Mouse (Mus musculus): ENCODE results near the gene Ano1. TPM values are rescaled to one million over a fixed set of nuclear protein-coding genes. Genes with fewer than 3 reads are reported as not detected.
A peak's percentile ranks its signal among the peaks of the same experiment; 100 is the strongest.

Ano1 gene
- polyA plus RNA-seq, 1 experiment from 2014 or later: 7.3 TPM

DNA sequence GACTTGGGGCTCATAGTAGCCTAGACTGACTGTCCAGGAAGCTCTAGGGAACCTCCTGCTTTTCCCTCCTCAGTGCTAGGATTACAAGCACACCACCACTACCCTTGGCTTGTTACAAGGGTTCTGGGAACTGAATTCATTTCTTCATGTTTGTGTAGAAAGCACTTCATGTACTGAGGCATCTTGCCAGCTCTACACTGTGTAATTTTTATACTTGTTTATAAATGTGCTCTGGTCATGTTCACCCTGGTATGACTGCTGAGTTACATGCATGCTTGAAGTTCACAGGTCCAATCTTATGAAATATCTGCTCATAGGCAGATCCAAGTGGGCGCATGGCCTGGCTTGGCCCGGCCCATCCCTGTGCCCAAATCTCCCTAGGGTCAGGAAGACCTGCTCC, 147.5 kb downstream of the Ano1 start:
- 94% methylated on average over 2 of the region's 2 CpGs for WGBS
- Histone ChIP-seq H3K27ac (replicated peaks in 1 of 2; ENCODE audit: control insufficient read depth in 1 of 2, insufficient read depth in 1 of 2, low read depth in 2 of 2, low read length in 2 of 2) (no peak overlapping the region), H3K4me2 (ENCODE audit: low read length) (no peak overlapping the region), H3K27me3 (ENCODE audit: control insufficient read depth, insufficient read depth, low read length) (no peaks in the 10 kb centered on the region), H3K4me1 (ENCODE audit: control insufficient read depth in 2 of 2, insufficient read depth in 2 of 2, low read length in 2 of 2) (peaks cover 3% of the 10 kb centered on the region in 2 experiments; a peak in 1 of 4 replicates), H3K4me3 (ENCODE audit: control insufficient read depth in 1 of 2, insufficient read depth in 1 of 2, low read depth in 1 of 2, low read length in 2 of 2) (no peak overlapping the region), H3K9ac (ENCODE audit: low read length) (no peak overlapping the region), H3K9me3 (ENCODE audit: control insufficient read depth, low read length) (no peaks in the 10 kb centered on the region), H3K36me3 (ENCODE audit: control insufficient read depth, insufficient read depth, low read length) (no peaks in the 10 kb centered on the region)
- ATAC-seq (ENCODE audit: insufficient number of reproducible peaks, insufficient read depth, low FRiP score, low read depth): no peak

DNA sequence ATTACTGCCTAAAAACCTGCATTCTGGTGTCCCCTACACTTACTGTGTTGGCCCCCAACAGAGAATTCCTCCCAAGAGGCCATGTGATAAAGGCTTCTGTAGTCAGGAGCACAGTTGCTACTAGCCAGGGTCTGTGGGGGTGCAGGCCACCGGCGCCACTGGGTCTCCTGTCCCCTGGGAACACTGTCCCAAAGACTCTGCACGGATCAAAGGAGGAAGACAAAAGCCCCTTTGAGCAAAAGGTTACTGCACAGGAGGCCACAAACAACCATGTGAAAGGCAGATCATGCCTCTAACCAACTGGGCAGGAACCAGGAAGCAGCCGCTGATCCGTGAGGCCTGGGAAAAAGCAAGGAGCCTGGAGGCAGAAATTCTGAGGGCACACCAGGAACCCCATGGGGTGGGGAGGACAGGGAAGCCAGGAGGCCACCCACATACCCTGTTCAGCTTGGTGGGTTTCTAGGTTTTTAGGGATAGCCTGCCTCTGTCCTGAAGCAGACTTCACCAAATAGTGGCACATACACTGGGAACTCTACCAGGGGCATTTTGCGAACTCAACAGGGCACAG, 151.4 kb downstream of the Ano1 start:
- Histone ChIP-seq H3K36me3 (ENCODE audit: control insufficient read depth, insufficient read depth, low read length) (no peaks in the 10 kb centered on the region), H3K9me3 (ENCODE audit: control insufficient read depth, low read length) (no peaks in the 10 kb centered on the region), H3K27me3 (ENCODE audit: control insufficient read depth, insufficient read depth, low read length) (no peaks in the 10 kb centered on the region), H3K4me3 (ENCODE audit: control insufficient read depth in 1 of 2, insufficient read depth in 1 of 2, low read depth in 1 of 2, low read length in 2 of 2) (no peak overlapping the region), H3K9ac (ENCODE audit: low read length) (no peak overlapping the region), H3K27ac (replicated peaks in 1 of 2; ENCODE audit: control insufficient read depth in 1 of 2, insufficient read depth in 1 of 2, low read depth in 2 of 2, low read length in 2 of 2) (no peak overlapping the region), H3K4me1 (ENCODE audit: control insufficient read depth in 2 of 2, insufficient read depth in 2 of 2, low read length in 2 of 2) (peaks cover 3% of the 10 kb centered on the region in 2 experiments; a peak in 1 of 4 replicates), H3K4me2 (ENCODE audit: low read length) (no peak overlapping the region)
- 66% methylated on average over 6 of the region's 6 CpGs for WGBS
- no peak for ATAC-seq (ENCODE audit: insufficient number of reproducible peaks, insufficient read depth, low FRiP score, low read depth)

DNA sequence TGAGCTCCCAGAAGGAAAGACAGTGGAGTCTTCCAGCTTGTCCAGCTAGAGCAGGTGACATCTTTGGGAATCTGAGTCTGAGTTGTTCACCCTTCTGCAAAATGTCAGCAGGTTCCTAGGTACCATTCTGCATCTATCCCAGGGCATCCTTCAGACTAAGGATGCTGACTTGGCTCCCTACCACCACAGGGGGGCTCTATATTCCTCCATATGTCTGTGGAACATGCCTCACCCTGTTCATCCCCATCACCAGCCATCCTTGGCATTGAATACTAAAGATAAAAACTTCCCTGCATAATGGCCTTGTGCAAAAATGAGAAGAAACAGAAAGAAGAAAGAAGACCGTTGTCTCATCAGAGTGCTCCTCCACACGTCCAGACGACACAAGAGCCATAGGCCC, 162.3 kb downstream of the Ano1 start:
- H3K27ac ChIP-seq (replicated peaks in 1 of 2; ENCODE audit: control insufficient read depth in 1 of 2, insufficient read depth in 1 of 2, low read depth in 2 of 2, low read length in 2 of 2): no peak overlapping the region
- 0 out of 2 replicates have a peak, but pooled peaks cover 4% of the 10 kb centered on the region for H3K27me3 ChIP-seq (ENCODE audit: control insufficient read depth, insufficient read depth, low read length)
- no peak for ATAC-seq (ENCODE audit: insufficient number of reproducible peaks, insufficient read depth, low FRiP score, low read depth)
- H3K4me2 ChIP-seq (ENCODE audit: low read length): no peak overlapping the region
- no peaks in the 10 kb centered on the region for H3K4me1 ChIP-seq (ENCODE audit: control insufficient read depth in 2 of 2, insufficient read depth in 2 of 2, low read length in 2 of 2)
- H3K9me3 ChIP-seq (ENCODE audit: control insufficient read depth, low read length): no peaks in the 10 kb centered on the region
- no peak overlapping the region for H3K4me3 ChIP-seq (ENCODE audit: control insufficient read depth in 1 of 2, insufficient read depth in 1 of 2, low read depth in 1 of 2, low read length in 2 of 2)
- H3K36me3 ChIP-seq (ENCODE audit: control insufficient read depth, insufficient read depth, low read length): no peaks in the 10 kb centered on the region
- WGBS: 83% methylated on average over 3 of the region's 3 CpGs
- no peak overlapping the region for H3K9ac ChIP-seq (ENCODE audit: low read length)

DNA sequence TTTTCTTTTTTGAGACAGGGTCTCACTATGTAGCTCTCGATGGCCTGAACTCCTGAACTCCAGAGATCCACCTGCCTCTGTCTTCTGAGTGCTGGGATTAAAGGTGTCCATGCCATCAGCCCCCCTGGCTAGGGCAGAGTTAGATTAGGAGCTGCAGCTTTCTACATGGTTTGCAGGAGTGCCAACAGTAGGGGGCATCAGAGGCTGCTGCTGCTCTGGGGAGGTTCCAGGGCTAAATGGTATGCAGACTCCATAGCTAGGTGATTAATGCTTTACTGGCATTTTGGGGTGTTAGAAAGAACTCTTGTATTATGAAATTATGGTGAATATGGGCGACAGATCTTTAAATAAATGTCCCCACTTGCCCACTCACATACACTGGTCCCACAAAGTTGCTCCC, 164.5 kb downstream of the Ano1 start:
- Histone ChIP-seq H3K36me3 (ENCODE audit: control insufficient read depth, insufficient read depth, low read length) (no peaks in the 10 kb centered on the region), H3K9me3 (ENCODE audit: control insufficient read depth, low read length) (no peaks in the 10 kb centered on the region), H3K27me3 (ENCODE audit: control insufficient read depth, insufficient read depth, low read length) (0 out of 2 replicates have a peak, but pooled peaks cover 4% of the 10 kb centered on the region), H3K4me1 (ENCODE audit: control insufficient read depth in 2 of 2, insufficient read depth in 2 of 2, low read length in 2 of 2) (peaks cover 0 to 10% of the 10 kb centered on the region in 2 experiments; a peak in 1 of 4 replicates), H3K27ac (replicated peaks in 1 of 2; ENCODE audit: control insufficient read depth in 1 of 2, insufficient read depth in 1 of 2, low read depth in 2 of 2, low read length in 2 of 2) (no peak overlapping the region), H3K4me3 (ENCODE audit: control insufficient read depth in 1 of 2, insufficient read depth in 1 of 2, low read depth in 1 of 2, low read length in 2 of 2) (no peak overlapping the region), H3K4me2 (ENCODE audit: low read length) (no peak overlapping the region), H3K9ac (ENCODE audit: low read length) (no peak overlapping the region)
- no peak for ATAC-seq (ENCODE audit: insufficient number of reproducible peaks, insufficient read depth, low FRiP score, low read depth)
- WGBS: 22% methylated on average over 2 of the region's 2 CpGs

DNA sequence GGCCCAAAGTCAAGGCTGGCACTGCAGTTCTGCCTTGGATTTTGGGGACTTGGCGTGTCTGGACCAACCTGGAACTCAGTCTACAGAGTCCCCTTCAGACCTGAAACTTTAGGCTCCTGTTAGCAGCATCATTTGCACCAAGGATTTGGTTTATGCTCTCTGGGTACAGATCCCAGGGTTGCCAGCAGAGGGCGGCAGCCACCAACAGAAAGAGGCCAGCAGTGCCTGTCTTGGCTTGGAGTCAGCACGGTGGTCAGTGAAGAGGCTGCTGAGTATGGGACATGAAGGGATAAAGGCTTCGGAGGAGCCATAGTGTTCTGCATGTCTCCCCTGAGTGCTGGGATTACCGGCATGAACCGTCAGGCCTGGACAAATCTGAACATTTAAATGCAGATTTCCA, 166.1 kb downstream of the Ano1 start:
- no peak for ATAC-seq (ENCODE audit: insufficient number of reproducible peaks, insufficient read depth, low FRiP score, low read depth)
- Histone ChIP-seq H3K9ac (ENCODE audit: low read length) (no peak overlapping the region), H3K9me3 (ENCODE audit: control insufficient read depth, low read length) (no peaks in the 10 kb centered on the region), H3K4me1 (ENCODE audit: control insufficient read depth in 2 of 2, insufficient read depth in 2 of 2, low read length in 2 of 2) (peaks cover 0 to 15% of the 10 kb centered on the region in 2 experiments; a peak in 2 of 4 replicates), H3K27ac (replicated peaks in 1 of 2; ENCODE audit: control insufficient read depth in 1 of 2, insufficient read depth in 1 of 2, low read depth in 2 of 2, low read length in 2 of 2) (no peak overlapping the region), H3K4me2 (ENCODE audit: low read length) (no peak overlapping the region), H3K36me3 (ENCODE audit: control insufficient read depth, insufficient read depth, low read length) (no peaks in the 10 kb centered on the region), H3K4me3 (ENCODE audit: control insufficient read depth in 1 of 2, insufficient read depth in 1 of 2, low read depth in 1 of 2, low read length in 2 of 2) (no peak overlapping the region), H3K27me3 (ENCODE audit: control insufficient read depth, insufficient read depth, low read length) (0 out of 2 replicates have a peak, but pooled peaks cover 4% of the 10 kb centered on the region)
- 14% methylated on average over 6 of the region's 6 CpGs for WGBS

DNA sequence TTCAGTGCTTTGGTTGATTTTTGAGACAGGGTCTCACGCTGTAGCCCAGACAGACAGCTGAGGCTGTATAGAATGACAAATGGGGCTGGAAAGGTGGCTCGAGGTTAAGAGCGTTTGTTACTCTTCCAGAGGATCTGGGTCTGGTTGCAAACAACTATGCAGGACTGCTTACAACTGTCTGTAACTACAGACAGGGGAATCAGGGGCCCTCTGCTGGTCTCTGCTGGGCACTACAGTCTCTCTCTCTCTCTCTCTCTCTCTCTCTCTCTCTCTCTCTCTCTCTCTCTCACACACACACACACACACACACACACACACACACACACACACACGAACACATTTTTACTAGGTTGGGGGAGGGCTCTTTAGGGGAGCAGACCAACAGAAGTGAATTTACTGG, 168.2 kb downstream of the Ano1 start:
- Histone ChIP-seq H3K4me2 (ENCODE audit: low read length) (no peak overlapping the region), H3K27ac (replicated peaks in 1 of 2; ENCODE audit: control insufficient read depth in 1 of 2, insufficient read depth in 1 of 2, low read depth in 2 of 2, low read length in 2 of 2) (no peak overlapping the region), H3K4me3 (ENCODE audit: control insufficient read depth in 1 of 2, insufficient read depth in 1 of 2, low read depth in 1 of 2, low read length in 2 of 2) (no peak overlapping the region), H3K36me3 (ENCODE audit: control insufficient read depth, insufficient read depth, low read length) (peaks cover 19% of the 10 kb centered on the region), H3K4me1 (ENCODE audit: control insufficient read depth in 2 of 2, insufficient read depth in 2 of 2, low read length in 2 of 2) (peaks cover 0 to 16% of the 10 kb centered on the region in 2 experiments; a peak in 2 of 4 replicates), H3K9me3 (ENCODE audit: control insufficient read depth, low read length) (no peaks in the 10 kb centered on the region), H3K9ac (ENCODE audit: low read length) (no peak overlapping the region), H3K27me3 (ENCODE audit: control insufficient read depth, insufficient read depth, low read length) (0 out of 2 replicates have a peak, but pooled peaks cover 4% of the 10 kb centered on the region)
- ATAC-seq (ENCODE audit: insufficient number of reproducible peaks, insufficient read depth, low FRiP score, low read depth): no peak
- WGBS: 7% methylated on average over 4 of the region's 4 CpGs

DNA sequence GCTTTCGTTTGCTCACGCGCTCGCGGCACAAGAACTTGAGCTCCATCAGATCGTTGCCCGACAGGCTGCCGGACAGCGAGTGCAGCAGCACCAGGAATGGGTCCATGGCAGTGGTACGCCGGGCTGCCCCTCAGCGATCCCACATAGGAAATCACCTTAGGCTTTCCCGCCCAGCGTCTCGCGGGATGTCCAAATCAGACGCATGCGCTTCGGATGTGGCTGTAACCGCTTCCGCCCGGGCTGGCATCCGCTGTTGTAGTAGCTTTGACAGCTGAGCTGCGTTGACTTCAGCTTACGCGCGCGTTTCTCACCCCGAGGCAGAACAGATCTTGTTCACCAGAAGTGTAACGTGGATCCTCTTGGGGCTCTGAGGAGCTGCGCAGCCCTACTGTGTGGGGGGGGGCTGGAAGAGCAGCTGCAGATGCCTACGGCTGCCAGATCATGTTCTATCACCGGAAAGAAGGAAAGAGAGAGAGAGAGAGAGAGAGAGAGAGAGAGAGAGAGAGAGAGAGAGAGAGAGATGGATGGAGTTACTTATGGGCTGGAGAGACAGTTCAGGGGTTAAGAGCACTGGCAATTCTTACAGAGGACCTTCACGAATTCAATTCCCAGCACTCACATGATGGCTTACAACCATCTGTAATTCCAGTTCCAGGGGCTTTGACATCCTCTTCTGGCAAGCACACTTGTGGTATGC, 169.3 kb downstream of the Ano1 start, which contains the start of gene Fadd:
TSS of gene Fadd (minus strand) at position 180 of the 697 bp plus-strand sequence.
- H3K9me3 ChIP-seq (ENCODE audit: control insufficient read depth, low read length): no peaks in the 10 kb centered on the region
- peaks cover 24% of the 10 kb centered on the region for H3K36me3 ChIP-seq (ENCODE audit: control insufficient read depth, insufficient read depth, low read length)
- H3K4me1 ChIP-seq (ENCODE audit: control insufficient read depth in 2 of 2, insufficient read depth in 2 of 2, low read length in 2 of 2): peaks cover 4 to 23% of the 10 kb centered on the region in 2 experiments; a peak in 3 of 4 replicates
- H3K9ac ChIP-seq (ENCODE audit: low read length): peak within 1 kb of the TSS; percentile 84
- H3K4me2 ChIP-seq (ENCODE audit: low read length): peak within 1 kb of the TSS; percentile 75
- H3K4me3 ChIP-seq (ENCODE audit: control insufficient read depth in 1 of 2, insufficient read depth in 1 of 2, low read depth in 1 of 2, low read length in 2 of 2): peak within 1 kb of the TSS; percentile 69 to 89
- peak within 1 kb of the TSS; percentile 93 to 95 for H3K27ac ChIP-seq (replicated peaks in 1 of 2; ENCODE audit: control insufficient read depth in 1 of 2, insufficient read depth in 1 of 2, low read depth in 2 of 2, low read length in 2 of 2)
- H3K27me3 ChIP-seq (ENCODE audit: control insufficient read depth, insufficient read depth, low read length): 0 out of 2 replicates have a peak, but pooled peaks cover 4% of the 10 kb centered on the region
- WGBS: 1% methylated on average over 34 of the region's 34 CpGs
- peak; percentile 79 for ATAC-seq (ENCODE audit: insufficient number of reproducible peaks, insufficient read depth, low FRiP score, low read depth)

All from heart, embryonic 14.5 days (tissue).